Mouse (Mus musculus): ENCODE results near the gene Gm28308. TPM values are rescaled to one million over a fixed set of nuclear protein-coding genes. Genes with fewer than 3 reads are reported as not detected.

The Gm28308 gene
- total and polyA plus RNA-seq, 3 experiments: not detected

DNA sequence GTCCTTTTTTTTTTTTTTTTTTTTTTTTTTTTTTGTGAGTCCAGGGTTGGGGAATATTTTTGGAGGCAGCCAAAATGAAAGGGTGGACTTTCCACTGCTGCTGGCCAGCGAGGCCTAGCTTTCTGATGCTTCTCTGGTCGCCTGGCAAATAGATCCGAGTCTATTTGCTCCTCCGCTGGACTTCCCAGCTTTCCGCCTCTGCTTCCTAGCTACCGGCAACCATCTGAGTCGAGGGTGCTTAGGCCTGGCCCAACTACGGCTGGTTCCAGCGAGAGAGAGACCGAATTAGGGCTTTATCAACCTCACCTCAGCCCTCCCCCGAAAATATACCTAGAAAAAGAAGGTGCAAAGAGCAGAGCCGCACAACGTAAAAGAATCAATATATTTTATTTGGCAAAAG, 9.6 kb upstream of the Gm28308 start:
- no peaks in the 10 kb centered on the region for H3K4me1 ChIP-seq (ENCODE audit: control insufficient read depth in 1 of 2, insufficient read depth in 2 of 2, low read length in 2 of 2)
- no peaks in the 10 kb centered on the region for H3K27me3 ChIP-seq (ENCODE audit: control insufficient read depth in 1 of 2, insufficient read depth in 2 of 2, low read length in 2 of 2)
- no peaks in the 10 kb centered on the region for H3K79me2 ChIP-seq (ENCODE audit: control insufficient read depth, insufficient read depth, low read length, poor library complexity)
- no peak overlapping the region for H3K27ac ChIP-seq (ENCODE audit: control insufficient read depth, low read depth, low read length)
- DNase-seq (ENCODE audit: low read depth, low spot score): no peak
- H3K4me3 ChIP-seq (ENCODE audit: control insufficient read depth in 1 of 2, insufficient read depth in 1 of 2, low read depth in 2 of 2, low read length in 2 of 2): no peak overlapping the region
- no peaks in the 10 kb centered on the region for H3K9me3 ChIP-seq (replicated peaks; ENCODE audit: insufficient read depth, low read length)
- TF ChIP-seq ZC3H11A (IDR thresholded peaks at IDR 0.05; ENCODE audit: low read depth, low read length) (no peak), ZMIZ1 (IDR thresholded peaks at IDR 0.05; ENCODE audit: low read depth, low read length) (no peak), CHD1 (IDR thresholded peaks at IDR 0.05; ENCODE audit: low read depth, low read length) (no peak)
- no peak overlapping the region for H3K9ac ChIP-seq (ENCODE audit: control insufficient read depth, low read depth, low read length, poor library complexity, severe bottlenecking)
- no peaks in the 10 kb centered on the region for H3K36me3 ChIP-seq (ENCODE audit: control insufficient read depth in 1 of 2, insufficient read depth in 2 of 2, low read length in 2 of 2)

DNA sequence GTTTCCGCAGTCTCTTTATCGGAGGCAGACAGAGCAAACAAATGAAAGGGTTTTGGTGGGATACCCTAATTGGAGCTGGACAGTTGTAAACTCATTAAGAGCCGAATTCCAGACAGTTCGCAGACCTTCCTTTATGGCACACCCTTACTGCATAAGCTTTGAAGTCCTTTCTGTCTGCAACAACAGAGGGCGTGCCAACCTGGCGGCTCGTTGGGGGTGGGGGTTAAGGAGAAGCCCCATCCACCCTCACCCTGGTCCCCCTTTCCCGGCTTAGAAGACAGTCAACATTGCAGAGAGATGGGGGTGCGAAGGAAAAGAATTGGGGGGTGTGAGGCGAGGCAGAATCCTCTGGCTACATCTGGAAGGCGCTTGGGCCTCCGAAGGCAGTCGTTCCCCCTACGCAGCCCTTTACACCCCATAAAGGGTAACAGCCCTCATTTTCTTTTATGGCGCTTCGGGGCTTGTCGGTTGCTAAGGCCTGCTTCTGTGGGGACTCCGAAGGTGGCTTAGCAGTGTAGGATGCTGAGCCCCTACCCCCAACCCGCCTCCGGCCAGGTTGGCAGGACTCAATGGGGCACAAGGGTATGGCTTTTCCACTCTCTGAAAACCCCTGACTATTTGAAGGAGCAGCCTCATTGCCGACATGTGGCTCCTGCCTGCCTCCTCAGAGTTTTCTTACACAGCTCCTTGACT, 9.0 kb upstream of the Gm28308 start:
- no peaks in the 10 kb centered on the region for H3K36me3 ChIP-seq (ENCODE audit: control insufficient read depth in 1 of 2, insufficient read depth in 2 of 2, low read length in 2 of 2)
- no peak overlapping the region for H3K27ac ChIP-seq (ENCODE audit: control insufficient read depth, low read depth, low read length)
- peak overlapping the region; percentile 24 to 74; a peak in 3 of 4 replicates for H3K4me3 ChIP-seq (ENCODE audit: control insufficient read depth in 1 of 2, insufficient read depth in 1 of 2, low read depth in 2 of 2, low read length in 2 of 2)
- no peaks in the 10 kb centered on the region for H3K27me3 ChIP-seq (ENCODE audit: control insufficient read depth in 1 of 2, insufficient read depth in 2 of 2, low read length in 2 of 2)
- TF ChIP-seq CHD2 (IDR thresholded peaks at IDR 0.05; ENCODE audit: low read length): no peak
- TF ChIP-seq MYC (IDR thresholded peaks at IDR 0.05; ENCODE audit: low read depth, low read length): no peak
- no peak for TF ChIP-seq JUND (IDR thresholded peaks at IDR 0.05; ENCODE audit: low read depth, low read length)
- no peak for TF ChIP-seq MEF2A (IDR thresholded peaks at IDR 0.05; ENCODE audit: extremely low read depth, insufficient replicate concordance, low read depth, low read length, poor library complexity, severe bottlenecking)
- no peak for TF ChIP-seq E2F4 (IDR thresholded peaks at IDR 0.05; ENCODE audit: borderline replicate concordance, low read depth, low read length)
- TF ChIP-seq TBP (IDR thresholded peaks at IDR 0.05; ENCODE audit: low read depth, low read length): no peak
- no peak for TF ChIP-seq TCF12 (IDR thresholded peaks at IDR 0.05; ENCODE audit: low read depth, low read length)
- H3K4me1 ChIP-seq (ENCODE audit: control insufficient read depth in 1 of 2, insufficient read depth in 2 of 2, low read length in 2 of 2): no peaks in the 10 kb centered on the region
- peak overlapping the region; percentile 47 for H3K9ac ChIP-seq (ENCODE audit: control insufficient read depth, low read depth, low read length, poor library complexity, severe bottlenecking)
- no peaks in the 10 kb centered on the region for H3K9me3 ChIP-seq (replicated peaks; ENCODE audit: insufficient read depth, low read length)
- H3K79me2 ChIP-seq (ENCODE audit: control insufficient read depth, insufficient read depth, low read length, poor library complexity): no peaks in the 10 kb centered on the region
- DNase-seq (ENCODE audit: low read depth, low spot score): no peak

DNA sequence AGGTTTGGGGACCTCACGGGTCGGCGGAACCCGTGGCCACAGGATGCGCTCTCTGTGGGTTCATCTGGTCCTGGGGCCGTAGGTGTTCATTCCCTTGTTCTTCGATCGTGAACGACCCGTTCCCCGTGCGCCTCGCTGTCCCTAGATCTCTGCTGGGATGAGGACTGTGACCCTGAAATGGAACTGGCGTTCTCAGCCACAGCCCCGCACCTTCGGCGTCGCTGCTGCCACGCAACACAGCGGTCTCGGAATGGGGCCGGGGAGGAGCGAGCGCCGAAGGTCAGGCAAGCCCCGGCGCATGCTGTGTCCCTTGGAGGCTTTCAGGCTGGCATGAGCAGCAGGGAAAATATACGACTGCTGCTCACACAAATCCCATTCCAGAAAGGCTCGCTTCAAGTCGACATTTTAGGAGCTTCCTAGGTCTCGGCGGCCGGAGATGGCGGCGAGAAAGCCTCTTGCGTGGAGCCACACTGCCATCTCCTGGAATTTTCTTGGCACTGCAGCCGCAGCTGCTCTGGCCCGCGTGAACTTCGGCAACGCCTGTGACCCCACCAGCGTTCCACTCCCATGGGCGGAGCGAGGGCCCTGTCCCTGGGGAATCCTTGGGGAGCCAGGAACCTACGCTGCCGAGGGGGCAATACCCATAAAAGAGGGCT, 8.3 kb upstream of the Gm28308 start, which contains the start of gene Hoxa7:
Gene Hoxa7 (minus strand): TSS at position 518 of the 656 bp plus-strand sequence.
- H3K27ac ChIP-seq (ENCODE audit: control insufficient read depth, low read depth, low read length): no peak within 1 kb of the TSS
- DNase-seq (ENCODE audit: low read depth, low spot score): peak; percentile 81
- H3K79me2 ChIP-seq (ENCODE audit: control insufficient read depth, insufficient read depth, low read length, poor library complexity): no peaks in the 10 kb centered on the region
- no peak for TF ChIP-seq E2F4 (IDR thresholded peaks at IDR 0.05; ENCODE audit: borderline replicate concordance, low read depth, low read length)
- TF ChIP-seq BHLHE40 (IDR thresholded peaks at IDR 0.05; ENCODE audit: borderline replicate concordance, low read depth, low read length): no peak
- peak; percentile 81 to 89 (median 86) for TF ChIP-seq CTCF (IDR thresholded peaks at IDR 0.05 in 2 of 3, conservative IDR thresholded peaks at IDR 0.05 in 1 of 3; ENCODE audit: control insufficient read depth in 1 of 3, insufficient read depth in 1 of 3, low read depth in 2 of 3, low read length in 3 of 3, poor library complexity in 1 of 3, severe bottlenecking in 1 of 3)
- TF ChIP-seq SIN3A (IDR thresholded peaks at IDR 0.05; ENCODE audit: low read length): peak; percentile 32; the same call in 1 of the 2 replicates
- TF ChIP-seq SMC3 (IDR thresholded peaks at IDR 0.05; ENCODE audit: low read depth, low read length): peak; percentile 77
- TF ChIP-seq ZC3H11A (IDR thresholded peaks at IDR 0.05; ENCODE audit: low read depth, low read length): peak; percentile 87
- TF ChIP-seq RAD21 (IDR thresholded peaks at IDR 0.05; ENCODE audit: low read depth, low read length): peak; percentile 91
- no peaks in the 10 kb centered on the region for H3K4me1 ChIP-seq (ENCODE audit: control insufficient read depth in 1 of 2, insufficient read depth in 2 of 2, low read length in 2 of 2)
- no peaks in the 10 kb centered on the region for H3K36me3 ChIP-seq (ENCODE audit: control insufficient read depth in 1 of 2, insufficient read depth in 2 of 2, low read length in 2 of 2)
- H3K9ac ChIP-seq (ENCODE audit: control insufficient read depth, low read depth, low read length, poor library complexity, severe bottlenecking): peak within 1 kb of the TSS; percentile 72
- no peaks in the 10 kb centered on the region for H3K9me3 ChIP-seq (replicated peaks; ENCODE audit: insufficient read depth, low read length)
- no peaks in the 10 kb centered on the region for H3K27me3 ChIP-seq (ENCODE audit: control insufficient read depth in 1 of 2, insufficient read depth in 2 of 2, low read length in 2 of 2)
- peak within 1 kb of the TSS; percentile 74 to 79 for H3K4me3 ChIP-seq (ENCODE audit: control insufficient read depth in 1 of 2, insufficient read depth in 1 of 2, low read depth in 2 of 2, low read length in 2 of 2)
